Mouse (Mus musculus): Measurements from ENCODE around the gene Asphd1. TPM values are rescaled to one million over a fixed set of nuclear protein-coding genes. Genes with fewer than 3 reads are reported as not detected.

Gene Asphd1
- total RNA-seq (2023) = not detected

DNA sequence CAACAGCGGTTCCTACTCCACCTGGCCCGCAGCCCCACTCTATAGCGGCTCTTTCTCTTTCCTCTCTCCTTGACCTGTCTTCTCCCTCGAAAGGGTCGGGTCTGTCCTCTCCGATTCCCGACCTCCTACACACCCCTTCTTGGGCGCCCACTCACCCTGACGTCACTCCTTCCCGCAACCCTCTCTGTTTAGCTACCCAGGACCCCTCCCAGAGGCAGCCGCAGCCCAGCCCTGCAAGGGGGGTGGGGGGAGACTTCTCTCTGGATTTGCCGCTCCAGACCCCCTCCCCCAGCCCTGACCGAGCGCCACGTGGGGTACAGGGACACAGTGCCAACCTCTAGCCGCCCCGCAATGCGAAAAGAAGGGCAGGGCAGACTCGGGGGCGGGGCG, at the start of gene Asphd1:
Gene Asphd1, minus strand, starts transcription at position 180 of the 390 bp plus-strand sequence.

DNA sequence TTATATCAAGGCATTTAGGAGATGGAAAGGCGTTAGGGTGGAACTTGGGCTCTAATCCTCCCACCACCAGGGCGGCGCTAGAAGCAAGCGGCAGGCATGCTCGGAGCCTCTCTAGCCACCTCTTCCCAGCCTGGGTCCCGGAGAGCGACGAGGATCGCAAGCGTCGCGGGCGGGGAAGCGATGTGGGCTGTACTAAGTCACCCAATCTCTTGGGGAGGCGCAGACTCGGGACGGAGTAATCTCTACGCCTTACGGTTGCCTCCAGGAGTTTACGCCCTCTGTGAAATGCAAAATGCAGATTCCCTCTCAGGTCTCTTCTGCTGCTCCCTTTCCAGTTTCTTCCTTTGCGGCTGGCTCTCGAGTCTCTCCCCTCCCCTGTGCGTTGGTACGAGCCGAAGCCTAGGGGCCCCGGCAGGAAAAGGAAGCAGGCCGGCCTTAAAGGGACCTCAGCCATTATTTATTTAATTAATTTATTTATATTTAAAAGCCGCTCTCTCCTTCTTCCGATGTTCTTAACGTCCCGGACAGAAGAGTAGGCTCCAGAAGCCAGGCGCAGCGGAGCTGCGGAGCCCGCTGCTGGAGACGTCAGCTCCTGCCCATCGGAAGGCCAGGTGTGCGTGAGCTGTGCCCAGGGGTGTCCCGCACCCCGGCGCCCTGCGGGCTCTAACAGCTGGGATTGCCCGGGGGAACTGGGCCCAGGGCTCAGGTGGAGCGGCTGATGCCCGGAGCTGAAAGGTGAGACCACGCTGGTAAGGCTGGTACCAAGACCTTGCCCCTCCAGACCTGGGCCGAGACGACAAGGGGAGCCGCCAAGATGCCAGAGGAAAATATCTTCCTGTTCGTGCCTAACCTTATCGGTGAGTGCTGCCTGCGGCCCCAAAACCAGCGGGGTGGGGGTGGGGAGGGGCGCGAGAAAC, 26.8 kb upstream of the Asphd1 start, which contains the start of gene Cdiptos:
Gene Cdiptos, minus strand, starts transcription at position 149 of the 917 bp plus-strand sequence.

DNA sequence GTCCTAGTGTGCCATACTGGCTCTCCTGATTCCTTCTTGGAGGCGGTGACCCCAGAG, 26.3 kb upstream of the Asphd1 start, which contains the start of gene Cdipt:
Gene Cdipt, plus strand, starts transcription at position 22 of the 57 bp plus-strand sequence.

DNA sequence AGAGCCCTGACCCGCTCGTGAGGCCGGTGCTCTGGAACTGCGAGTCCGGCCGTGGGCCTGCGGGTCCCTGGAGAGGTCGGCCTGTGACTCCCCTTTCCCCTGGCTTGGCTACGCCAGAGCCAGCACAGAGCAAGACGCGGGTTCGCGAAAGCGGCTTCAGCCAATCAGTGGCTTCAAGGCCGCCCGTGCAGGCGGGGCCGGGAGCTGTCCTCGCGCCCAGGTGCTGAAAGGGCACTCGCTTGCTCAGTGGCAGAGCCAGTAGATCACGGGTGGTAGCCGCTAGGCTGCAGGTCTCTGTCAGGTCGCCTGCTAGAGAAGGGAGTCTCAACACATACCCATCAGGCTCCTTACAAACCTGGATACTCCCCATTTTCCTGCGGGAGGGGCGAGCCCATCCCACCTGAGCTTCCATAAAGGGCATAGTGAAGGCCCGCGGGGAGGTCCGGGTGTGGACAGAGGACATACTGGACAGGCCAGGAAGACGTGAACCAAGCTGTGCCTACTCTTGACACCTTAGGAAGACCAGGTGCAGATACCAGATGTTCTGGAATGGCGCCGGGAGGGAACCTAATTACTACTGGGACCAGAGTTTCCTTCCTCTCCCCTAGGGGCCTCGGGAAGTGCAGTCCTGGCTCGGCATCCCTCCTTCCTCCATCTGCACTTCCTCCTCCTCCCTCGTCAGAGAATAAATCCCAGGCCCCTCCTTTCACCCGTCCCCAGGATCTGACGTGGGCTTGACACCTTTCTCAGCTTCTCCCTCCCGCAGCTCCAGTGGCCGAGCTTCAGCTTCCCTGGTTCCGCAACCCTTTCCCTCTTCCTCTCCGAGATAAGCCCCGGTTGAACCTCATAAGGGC, 638 bp upstream of the Asphd1 start, which contains the start of gene Sez6l2:
Gene Sez6l2, plus strand, starts transcription at position 771 of the 854 bp plus-strand sequence.

DNA sequence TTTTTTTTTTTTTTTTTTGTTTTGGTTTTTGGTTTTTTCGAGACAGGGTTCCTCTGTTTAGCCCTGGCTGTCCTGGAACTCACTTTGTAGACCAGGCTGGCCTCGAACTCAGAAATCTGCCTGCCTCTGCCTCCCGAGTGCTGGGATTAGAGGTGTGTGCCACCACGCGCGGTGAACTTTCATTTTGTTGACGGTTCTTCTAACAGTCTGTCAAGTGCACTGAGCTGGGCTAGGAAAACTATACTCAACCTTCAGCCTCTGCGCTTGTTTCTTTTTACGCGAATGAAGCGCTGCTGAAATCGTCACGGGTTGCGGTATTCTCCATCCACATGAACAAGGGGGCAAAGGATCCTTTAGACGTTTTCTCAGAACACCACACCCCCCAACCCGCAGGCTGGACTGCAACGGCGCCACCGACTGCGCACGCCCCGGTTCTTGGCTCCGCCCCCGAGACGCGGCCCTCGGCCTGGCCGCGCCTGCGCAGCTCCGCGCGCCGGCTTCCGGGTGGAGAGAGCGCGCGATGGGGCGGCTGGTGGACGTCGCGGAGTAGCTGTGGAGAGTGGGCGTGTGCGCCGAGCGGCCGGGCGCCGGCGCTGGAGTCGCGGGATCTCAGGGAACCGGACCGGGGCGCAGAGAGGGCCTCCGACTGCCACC, 20.9 kb downstream of the Asphd1 start, which contains the start of gene Kctd13:
Gene Kctd13, plus strand, starts transcription at position 496 of the 654 bp plus-strand sequence.

DNA sequence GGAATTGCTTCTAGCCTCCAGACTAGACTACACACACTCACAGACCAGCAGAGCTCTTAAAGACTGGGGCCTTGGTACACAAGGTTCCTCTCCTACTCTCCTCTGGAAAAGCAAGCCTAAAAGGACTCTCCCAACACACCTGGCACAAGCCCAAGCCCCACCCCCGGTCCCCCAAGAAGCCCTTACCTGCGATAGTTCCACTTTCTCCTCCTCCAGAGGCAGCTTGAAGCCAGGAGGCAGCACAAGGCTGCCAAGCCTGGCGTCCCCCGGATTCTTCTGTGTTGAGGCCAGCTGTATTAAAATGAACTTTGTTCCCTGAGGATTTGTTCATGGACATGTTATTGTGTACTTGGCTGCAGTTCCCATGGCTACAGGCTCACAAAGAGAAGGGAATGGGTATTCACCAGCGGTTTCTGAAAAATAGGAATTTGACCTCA, 26.7 kb downstream of the Asphd1 start, which contains the start of gene Tmem219:
Gene Tmem219, minus strand, starts transcription at position 294 of the 437 bp plus-strand sequence.

Other genes starting within 250 kb of the Asphd1 start
- gene Coro1a, start 241.8 kb downstream of the Asphd1 start, total RNA-seq (2023) = 1,247 TPM
- 42.7 TPM for gene Mapk3, start 190.0 kb downstream of the Asphd1 start, total RNA-seq (2023)
- gene Gdpd3, start 183.2 kb downstream of the Asphd1 start, total RNA-seq (2023) = 4.1 TPM
- 232 TPM for gene Ypel3, start 172.6 kb downstream of the Asphd1 start, total RNA-seq (2023)
- gene Tbx6, start 168.1 kb downstream of the Asphd1 start, total RNA-seq (2023) = 7.7 TPM
- gene Ppp4c, start 157.1 kb downstream of the Asphd1 start, total RNA-seq (2023) = 228 TPM
- gene Fam57b, start 151.9 kb downstream of the Asphd1 start, total RNA-seq (2023) = not detected
- gene 4930451I11Rik, start 117.9 kb downstream of the Asphd1 start, total RNA-seq (2023) = not detected
- gene Doc2a, start 102.2 kb downstream of the Asphd1 start, total RNA-seq (2023) = not detected
- gene Hirip3, start 87.6 kb downstream of the Asphd1 start, total RNA-seq (2023) = 31.9 TPM
- gene Ino80e, start 87.2 kb downstream of the Asphd1 start, total RNA-seq (2023) = 55.6 TPM
- 95.7 TPM for gene Taok2, start 64.9 kb downstream of the Asphd1 start, total RNA-seq (2023)
- gene Tmem219, start 26.7 kb downstream of the Asphd1 start, total RNA-seq (2023) = 26.0 TPM
- 36.8 TPM for gene Kctd13, start 20.7 kb downstream of the Asphd1 start, total RNA-seq (2023)
- 6.5 TPM for gene Sez6l2, start 981 bp upstream of the Asphd1 start, total RNA-seq (2023)
- gene Cdipt, start 26.3 kb upstream of the Asphd1 start, total RNA-seq (2023) = 125 TPM
- not detected for gene Cdiptos, start 26.5 kb upstream of the Asphd1 start, total RNA-seq (2023)
- 25.6 TPM for gene Mvp, start 65.0 kb upstream of the Asphd1 start, total RNA-seq (2023)
- not detected for gene Pagr1b, start 66.9 kb upstream of the Asphd1 start, total RNA-seq (2023)
- 3.0 TPM for gene Pagr1a, start 67.8 kb upstream of the Asphd1 start, total RNA-seq (2023)
- 43.4 TPM for gene Gm42742, start 71.5 kb upstream of the Asphd1 start, total RNA-seq (2023)
- gene Prrt2, start 71.6 kb upstream of the Asphd1 start, total RNA-seq (2023) = 2.1 TPM
- gene Maz, start 77.5 kb upstream of the Asphd1 start, total RNA-seq (2023) = 202 TPM
- gene Kif22, start 92.9 kb upstream of the Asphd1 start, total RNA-seq (2023) = 2.7 TPM
- gene Zg16, start 137.7 kb upstream of the Asphd1 start, total RNA-seq (2023) = 4.4 TPM
- 73.9 TPM for gene AI467606, start 141.8 kb upstream of the Asphd1 start, total RNA-seq (2023)
- gene Qprt, start 172.6 kb upstream of the Asphd1 start, total RNA-seq (2023) = 37.4 TPM
- 313 TPM for gene Spn, start 188.2 kb upstream of the Asphd1 start, total RNA-seq (2023)
- 70.5 TPM for gene Cd2bp2, start 246.5 kb upstream of the Asphd1 start, total RNA-seq (2023)

All from CD8-positive naive resting alpha-beta T cell, adult 57 days (primary cell).